Mouse (Mus musculus) heart, postnatal 14 days (tissue): ENCODE data around the gene Ccser1. TPM values are rescaled to one million over a fixed set of nuclear protein-coding genes. Genes with fewer than 3 reads are reported as not detected.

Experiments used
- DNase-seq, 2 experiments: peaks; one replicate each; pipeline ENCODE4 v3.0.0; 2021 to 2022
- intact Hi-C: fragments of 180-260 bp; cut with DNase I; formaldehyde crosslinking; loops from one replicate; pipeline ENCODE4 v1.15.1; 2025
- total RNA-seq, 2 experiments: library from RNA; stranded (reverse); gene quantifications; 2 replicates each; pipeline ENCODE4 v1.2.3; 2021

Ccser1 gene
- total RNA-seq, 2 experiments from 2014 or later = 2.5 to 2.9 TPM

- intact Hi-C loops = no loop called here
- no peak for DNase-seq
Observed at GRCm38 (mm10) chr6:61427490-61427889, 247.4 kb downstream of the Ccser1 start.

GRCm38 (mm10) chr6:61430881-61431725 is 251.0 kb downstream of the Ccser1 start:
- DNase-seq = peak; percentile 3 to 7
- intact Hi-C loops = no loop called here

- intact Hi-C loops = no loop called here
- DNase-seq = no peak
Observed at GRCm38 (mm10) chr6:61431726-61431984, 251.5 kb downstream of the Ccser1 start.

- intact Hi-C loops = no loop called here
Observed at GRCm38 (mm10) chr6:61432167-61432566, 252.0 kb downstream of the Ccser1 start.

GRCm38 (mm10) chr6:61432703-61433102 is 252.6 kb downstream of the Ccser1 start:
- intact Hi-C loops = no loop called here

More at GRCm38 (mm10) chr6:61432167-61432566, 252.0 kb downstream of the Ccser1 start:
- DNase-seq = no peak

GRCm38 (mm10) chr6:61438165-61438564 is 258.0 kb downstream of the Ccser1 start:
- intact Hi-C loops = no loop called here
- no peak for DNase-seq

More at GRCm38 (mm10) chr6:61432703-61433102, 252.6 kb downstream of the Ccser1 start:
- no peak for DNase-seq

GRCm38 (mm10) chr6:61471371-61472152 is 291.4 kb downstream of the Ccser1 start:
- intact Hi-C loops = no loop called here
- DNase-seq = no peak

GRCm38 (mm10) chr6:61485336-61485735 is 305.2 kb downstream of the Ccser1 start:
- DNase-seq = no peak
- intact Hi-C loops = no loop called here

- DNase-seq = no peak
- intact Hi-C loops = no loop called here
Observed at GRCm38 (mm10) chr6:61491979-61492821, 312.1 kb downstream of the Ccser1 start.

GRCm38 (mm10) chr6:61493386-61493785 is 313.3 kb downstream of the Ccser1 start:
- no peak for DNase-seq
- intact Hi-C loops = no loop called here

GRCm38 (mm10) chr6:61515310-61515709 is 335.2 kb downstream of the Ccser1 start:
- intact Hi-C loops = no loop called here
- no peak for DNase-seq

GRCm38 (mm10) chr6:61521587-61521986 is 341.5 kb downstream of the Ccser1 start:
- DNase-seq = no peak
- intact Hi-C loops = no loop called here

- intact Hi-C loops = no loop called here
- no peak for DNase-seq
Observed at GRCm38 (mm10) chr6:61522108-61522507, 342.0 kb downstream of the Ccser1 start.

GRCm38 (mm10) chr6:61523748-61524493 is 343.8 kb downstream of the Ccser1 start:
- intact Hi-C loops = no loop called here
- no peak for DNase-seq

GRCm38 (mm10) chr6:61540732-61541131 is 360.6 kb downstream of the Ccser1 start:
- intact Hi-C loops = no loop called here
- no peak for DNase-seq

- intact Hi-C loops = no loop called here
- no peak for DNase-seq
Observed at GRCm38 (mm10) chr6:61543459-61544044, 363.4 kb downstream of the Ccser1 start.

- intact Hi-C loops = no loop called here
- no peak for DNase-seq
Observed at GRCm38 (mm10) chr6:61567551-61567950, 387.4 kb downstream of the Ccser1 start.

- DNase-seq = no peak
- intact Hi-C loops = no loop called here
Observed at GRCm38 (mm10) chr6:61567967-61568366, 387.8 kb downstream of the Ccser1 start.

- intact Hi-C loops = no loop called here
- no peak for DNase-seq
Observed at GRCm38 (mm10) chr6:61581696-61582095, 401.6 kb downstream of the Ccser1 start.

- intact Hi-C loops = no loop called here
- no peak for DNase-seq
Observed at GRCm38 (mm10) chr6:61588999-61589398, 408.9 kb downstream of the Ccser1 start.
